Mouse (Mus musculus): ENCODE results near the gene Heyl. TPM values are rescaled to one million over a fixed set of nuclear protein-coding genes. Genes with fewer than 3 reads are reported as not detected.
"Not testable (repeated sequence)": the region's sequence is repeated elsewhere in the genome, so short reads cannot be mapped to it uniquely, and the experiment has no call there.

Heyl gene
- polyA plus RNA-seq, 1 experiment from 2014 or later, result 10.7 TPM

- Histone ChIP-seq H3K4me2 (ENCODE audit: low read length) (no peak overlapping the region), H3K9me3 (ENCODE audit: control insufficient read depth, low read length) (no peaks in the 10 kb centered on the region), H3K27me3 (ENCODE audit: control insufficient read depth, insufficient read depth, low read length) (no peaks in the 10 kb centered on the region), H3K4me3 (ENCODE audit: control insufficient read depth in 1 of 2, insufficient read depth in 1 of 2, low read depth in 1 of 2, low read length in 2 of 2) (no peak overlapping the region), H3K9ac (ENCODE audit: low read length) (no peak overlapping the region), H3K4me1 (ENCODE audit: control insufficient read depth in 2 of 2, insufficient read depth in 2 of 2, low read length in 2 of 2) (peaks cover 7 to 37% of the 10 kb centered on the region in 2 experiments; a peak in 3 of 4 replicates), H3K27ac (replicated peaks in 1 of 2; ENCODE audit: control insufficient read depth in 1 of 2, insufficient read depth in 1 of 2, low read depth in 2 of 2, low read length in 2 of 2) (no peak overlapping the region), H3K36me3 (ENCODE audit: control insufficient read depth, insufficient read depth, low read length) (peaks cover 91% of the 10 kb centered on the region)
- WGBS, result 82% methylated on average over 12 of the region's 12 CpGs
- no peak for ATAC-seq (ENCODE audit: insufficient number of reproducible peaks, insufficient read depth, low FRiP score, low read depth)
These were observed 55.7 kb downstream of the Heyl start for GRCm38 (mm10) chr4:123289038-123289437.

GRCm38 (mm10) chr4:123292390-123292789 is 59.0 kb downstream of the Heyl start:
- no peak for ATAC-seq (ENCODE audit: insufficient number of reproducible peaks, insufficient read depth, low FRiP score, low read depth)
- Histone ChIP-seq H3K9me3 (ENCODE audit: control insufficient read depth, low read length) (no peaks in the 10 kb centered on the region), H3K4me1 (ENCODE audit: control insufficient read depth in 2 of 2, insufficient read depth in 2 of 2, low read length in 2 of 2) (peaks cover 2 to 15% of the 10 kb centered on the region in 2 experiments; a peak in 2 of 4 replicates)

GRCm38 (mm10) chr4:123292989-123293388 is 59.6 kb downstream of the Heyl start:
- Histone ChIP-seq H3K36me3 (ENCODE audit: control insufficient read depth, insufficient read depth, low read length) (peaks cover 100% of the 10 kb centered on the region), H3K27ac (replicated peaks in 1 of 2; ENCODE audit: control insufficient read depth in 1 of 2, insufficient read depth in 1 of 2, low read depth in 2 of 2, low read length in 2 of 2) (no peak overlapping the region), H3K9ac (ENCODE audit: low read length) (no peak overlapping the region), H3K4me3 (ENCODE audit: control insufficient read depth in 1 of 2, insufficient read depth in 1 of 2, low read depth in 1 of 2, low read length in 2 of 2) (no peak overlapping the region), H3K27me3 (ENCODE audit: control insufficient read depth, insufficient read depth, low read length) (no peaks in the 10 kb centered on the region), H3K9me3 (ENCODE audit: control insufficient read depth, low read length) (no peaks in the 10 kb centered on the region), H3K4me2 (ENCODE audit: low read length) (no peak overlapping the region), H3K4me1 (ENCODE audit: control insufficient read depth in 2 of 2, insufficient read depth in 2 of 2, low read length in 2 of 2) (peaks cover 2 to 10% of the 10 kb centered on the region in 2 experiments; a peak in 1 of 4 replicates)
- no peak for ATAC-seq (ENCODE audit: insufficient number of reproducible peaks, insufficient read depth, low FRiP score, low read depth)
- WGBS, result 82% methylated on average over 7 of the region's 7 CpGs

More at GRCm38 (mm10) chr4:123292390-123292789, 59.0 kb downstream of the Heyl start:
- H3K4me3 ChIP-seq (ENCODE audit: control insufficient read depth in 1 of 2, insufficient read depth in 1 of 2, low read depth in 1 of 2, low read length in 2 of 2), result no peak overlapping the region
- no peak overlapping the region for H3K27ac ChIP-seq (replicated peaks in 1 of 2; ENCODE audit: control insufficient read depth in 1 of 2, insufficient read depth in 1 of 2, low read depth in 2 of 2, low read length in 2 of 2)
- no peaks in the 10 kb centered on the region for H3K27me3 ChIP-seq (ENCODE audit: control insufficient read depth, insufficient read depth, low read length)
- no peak overlapping the region for H3K4me2 ChIP-seq (ENCODE audit: low read length)
- peaks cover 100% of the 10 kb centered on the region for H3K36me3 ChIP-seq (ENCODE audit: control insufficient read depth, insufficient read depth, low read length)
- WGBS, result 77% methylated on average over 3 of the region's 3 CpGs
- no peak overlapping the region for H3K9ac ChIP-seq (ENCODE audit: low read length)

- H3K27me3 ChIP-seq (ENCODE audit: control insufficient read depth, insufficient read depth, low read length), result no peaks in the 10 kb centered on the region
- H3K9ac ChIP-seq (ENCODE audit: low read length), result no peak overlapping the region
- H3K4me2 ChIP-seq (ENCODE audit: low read length), result no peak overlapping the region
- peaks cover 2 to 10% of the 10 kb centered on the region in 2 experiments; a peak in 1 of 4 replicates for H3K4me1 ChIP-seq (ENCODE audit: control insufficient read depth in 2 of 2, insufficient read depth in 2 of 2, low read length in 2 of 2)
- no peak for ATAC-seq (ENCODE audit: insufficient number of reproducible peaks, insufficient read depth, low FRiP score, low read depth)
- 68% methylated on average over 7 of the region's 7 CpGs for WGBS
- no peak overlapping the region for H3K4me3 ChIP-seq (ENCODE audit: control insufficient read depth in 1 of 2, insufficient read depth in 1 of 2, low read depth in 1 of 2, low read length in 2 of 2)
- H3K36me3 ChIP-seq (ENCODE audit: control insufficient read depth, insufficient read depth, low read length), result peaks cover 99% of the 10 kb centered on the region
- H3K9me3 ChIP-seq (ENCODE audit: control insufficient read depth, low read length), result no peaks in the 10 kb centered on the region
- H3K27ac ChIP-seq (replicated peaks in 1 of 2; ENCODE audit: control insufficient read depth in 1 of 2, insufficient read depth in 1 of 2, low read depth in 2 of 2, low read length in 2 of 2), result no peak overlapping the region
These were observed 60.5 kb downstream of the Heyl start for GRCm38 (mm10) chr4:123293661-123294443.

GRCm38 (mm10) chr4:123295026-123295425 is 61.7 kb downstream of the Heyl start:
- not testable (repeated sequence) for H3K27ac ChIP-seq (replicated peaks in 1 of 2; ENCODE audit: control insufficient read depth in 1 of 2, insufficient read depth in 1 of 2, low read depth in 2 of 2, low read length in 2 of 2); ATAC-seq (ENCODE audit: insufficient number of reproducible peaks, insufficient read depth, low FRiP score, low read depth); H3K4me3 ChIP-seq (ENCODE audit: control insufficient read depth in 1 of 2, insufficient read depth in 1 of 2, low read depth in 1 of 2, low read length in 2 of 2); H3K9me3 ChIP-seq (ENCODE audit: control insufficient read depth, low read length); H3K9ac ChIP-seq (ENCODE audit: low read length); H3K4me1 ChIP-seq (ENCODE audit: control insufficient read depth in 2 of 2, insufficient read depth in 2 of 2, low read length in 2 of 2); H3K4me2 ChIP-seq (ENCODE audit: low read length); H3K27me3 ChIP-seq (ENCODE audit: control insufficient read depth, insufficient read depth, low read length)
- 62% methylated on average over 15 of the region's 15 CpGs for WGBS
- H3K36me3 ChIP-seq (ENCODE audit: control insufficient read depth, insufficient read depth, low read length), result peaks cover 99% of the 10 kb centered on the region

- Histone ChIP-seq H3K4me1 (ENCODE audit: control insufficient read depth in 2 of 2, insufficient read depth in 2 of 2, low read length in 2 of 2) (peaks cover 2 to 10% of the 10 kb centered on the region in 2 experiments; a peak in 1 of 4 replicates), H3K36me3 (ENCODE audit: control insufficient read depth, insufficient read depth, low read length) (peaks cover 98% of the 10 kb centered on the region), H3K9me3 (ENCODE audit: control insufficient read depth, low read length) (no peaks in the 10 kb centered on the region), H3K27me3 (ENCODE audit: control insufficient read depth, insufficient read depth, low read length) (no peaks in the 10 kb centered on the region), H3K4me2 (ENCODE audit: low read length) (no peak overlapping the region), H3K4me3 (ENCODE audit: control insufficient read depth in 1 of 2, insufficient read depth in 1 of 2, low read depth in 1 of 2, low read length in 2 of 2) (no peak overlapping the region), H3K9ac (ENCODE audit: low read length) (no peak overlapping the region), H3K27ac (replicated peaks in 1 of 2; ENCODE audit: control insufficient read depth in 1 of 2, insufficient read depth in 1 of 2, low read depth in 2 of 2, low read length in 2 of 2) (no peak overlapping the region)
- 89% methylated on average over 21 of the region's 21 CpGs for WGBS
- no peak for ATAC-seq (ENCODE audit: insufficient number of reproducible peaks, insufficient read depth, low FRiP score, low read depth)
These were observed 62.3 kb downstream of the Heyl start for GRCm38 (mm10) chr4:123295516-123296147.

GRCm38 (mm10) chr4:123296148-123296534 is 62.8 kb downstream of the Heyl start:
- WGBS, result 79% methylated on average over 5 of the region's 5 CpGs
- Histone ChIP-seq H3K9me3 (ENCODE audit: control insufficient read depth, low read length) (no peaks in the 10 kb centered on the region), H3K27me3 (ENCODE audit: control insufficient read depth, insufficient read depth, low read length) (no peaks in the 10 kb centered on the region), H3K4me1 (ENCODE audit: control insufficient read depth in 2 of 2, insufficient read depth in 2 of 2, low read length in 2 of 2) (peaks cover 2 to 10% of the 10 kb centered on the region in 2 experiments; a peak in 1 of 4 replicates), H3K4me3 (ENCODE audit: control insufficient read depth in 1 of 2, insufficient read depth in 1 of 2, low read depth in 1 of 2, low read length in 2 of 2) (no peak overlapping the region), H3K4me2 (ENCODE audit: low read length) (no peak overlapping the region), H3K27ac (replicated peaks in 1 of 2; ENCODE audit: control insufficient read depth in 1 of 2, insufficient read depth in 1 of 2, low read depth in 2 of 2, low read length in 2 of 2) (no peak overlapping the region), H3K36me3 (ENCODE audit: control insufficient read depth, insufficient read depth, low read length) (peaks cover 97% of the 10 kb centered on the region), H3K9ac (ENCODE audit: low read length) (no peak overlapping the region)
- no peak for ATAC-seq (ENCODE audit: insufficient number of reproducible peaks, insufficient read depth, low FRiP score, low read depth)
